Mouse (Mus musculus) thymus, postnatal 14 days (tissue): ENCODE results near the gene Gm20822.
"Not testable (repeated sequence)": the region's sequence is repeated elsewhere in the genome, so short reads cannot be mapped to it uniquely, and the experiment has no call there.

ENCODE experiments used
- DNase-seq: peaks from one replicate; pipeline ENCODE4 v3.0.0; 2021

The Gm20822 gene

GRCm38 (mm10) chrY:15884671-15885070 lies at the start of gene Gm20822:
Gene Gm20822 (minus strand): TSS chrY:15884771.
- not testable (repeated sequence) for DNase-seq
